ENCODE assay signal across 8 mouse cellular contexts in the genomic region with DNA sequence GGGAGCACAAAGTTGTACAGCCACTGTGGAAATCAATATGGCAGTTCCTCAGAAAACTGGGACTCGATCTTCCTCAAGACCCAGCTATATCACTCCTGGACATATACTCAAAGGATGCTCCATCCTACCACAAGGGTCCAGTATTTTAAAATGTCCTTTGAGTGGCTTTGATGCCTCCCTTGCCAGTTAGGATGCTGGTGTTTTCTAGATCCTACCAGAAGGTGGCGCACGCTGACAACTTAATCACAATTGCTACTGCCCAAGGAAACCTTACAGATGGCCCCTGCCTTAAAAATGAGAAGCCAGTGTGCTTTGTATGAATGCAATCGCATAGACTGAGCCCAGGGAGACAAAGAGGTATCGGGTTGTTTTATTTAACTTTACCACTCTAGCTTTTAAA. TPM values are rescaled to one million over a fixed set of nuclear protein-coding genes. Genes with fewer than 3 reads are reported as not detected.
DNase-seq lines count a peak whose midpoint lies in the region; TF ChIP-seq lines count a peak whose summit lies in the region.

No protein-coding gene starts in this region.

- peaks cover 0 to 6% of the 10 kb centered on the region in 2 experiments; a peak in 1 of 4 replicates for H3K4me1 ChIP-seq in ES-E14 (ENCODE audit: control insufficient read depth in 2 of 2, insufficient read depth in 2 of 2, low read length in 2 of 2, poor library complexity in 1 of 2)
- peaks cover 11% of the 10 kb centered on the region; the same call in 1 of the 2 replicates for H3K4me1 ChIP-seq in forebrain, embryonic 10.5 days

- peaks cover 9% of the 10 kb centered on the region for H3K36me3 ChIP-seq in ES-E14 (ENCODE audit: control insufficient read depth, insufficient read depth, low read length, poor library complexity, severe bottlenecking)
- peaks cover 23% of the 10 kb centered on the region for H3K36me3 ChIP-seq in forebrain, embryonic 10.5 days (replicated peaks)

- no peaks in the 10 kb centered on the region for H3K9me3 ChIP-seq in ES-E14 (ENCODE audit: control insufficient read depth, insufficient read depth, low read depth, low read length)
- no peaks in the 10 kb centered on the region for H3K9me3 ChIP-seq in forebrain, embryonic 10.5 days

- H3K27me3 ChIP-seq in forebrain, embryonic 10.5 days (ENCODE audit: poor library complexity, severe bottlenecking): no peaks in the 10 kb centered on the region

- intact Hi-C loops in heart, postnatal 14 days (cut with DNase I): loop anchor here (2.0 kb wide), 2 partner anchors 340 to 530 kb away; no protein-coding TSS in a partner anchor

- H3K4me3 ChIP-seq in ES-E14 (ENCODE audit: insufficient read depth in 1 of 2, low read depth in 1 of 2, low read length in 2 of 2, poor library complexity in 1 of 2, severe bottlenecking in 1 of 2): no peak overlapping the region
- no peak overlapping the region for H3K4me3 ChIP-seq in forebrain, embryonic 10.5 days

- in situ Hi-C loops in ES-E14 (cut with MboI; ENCODE audit: low sequenced_read_pairs in 2 of 2, unreplicated experiment in 2 of 2): loop anchor here (10.0 to 25.0 kb wide), 4 partner anchors 186 to 514 kb away; partner anchors contain the start of gene Npas2 (in 1 of the 2)

- no peak overlapping the region for H3K27ac ChIP-seq in ES-E14 (ENCODE audit: insufficient read depth, low read depth, low read length, poor library complexity, severe bottlenecking)
- no peak overlapping the region for H3K27ac ChIP-seq in forebrain, embryonic 10.5 days

- WGBS in forebrain, embryonic 10.5 days: 23% methylated on average over 5 of the region's 5 CpGs

- peak; percentile 69 for DNase-seq in ES-E14 (ENCODE audit: low read depth, low spot score)
- DNase-seq in c-Kit-negative CD71-positive TER-119-positive erythroid progenitor cells, embryonic 14.5 days (ENCODE audit: low read depth, low spot score): peak; percentile 12
- peak; percentile 77 for DNase-seq in forebrain, embryonic 10.5 days (ENCODE audit: extremely low spot score, low spot score)
- DNase-seq in heart, postnatal 14 days: peak; percentile 76 to 87
- peak; percentile 62 to 90 for DNase-seq in layer of hippocampus, adult 18-20 months (ENCODE audit: low spot score in 2 of 2)
- DNase-seq in lung, postnatal 10 days: peak; percentile 86
- peak; percentile 96 for DNase-seq in retina, embryonic 14.5 days (ENCODE audit: low spot score)
- DNase-seq in thymus, postnatal 4 days: peak; percentile 86

- no peak overlapping the region for H3K9ac ChIP-seq in ES-E14 (ENCODE audit: insufficient read depth, low read depth, low read length, poor library complexity, severe bottlenecking)

TF ChIP-seq in ES-E14, 5 proteins besides CTCF, POLR2A, EP300 and RAD21:
- no peak for TF ChIP-seq ZNF384 (IDR thresholded peaks at IDR 0.05; ENCODE audit: low read depth, low read length)
- no peak for TF ChIP-seq CHD2 (IDR thresholded peaks at IDR 0.05; ENCODE audit: low read depth, low read length)
- TF ChIP-seq ZC3H11A (IDR thresholded peaks at IDR 0.05; ENCODE audit: borderline replicate concordance, low read depth, low read length): peak; percentile 82
- no peak for TF ChIP-seq HCFC1 (IDR thresholded peaks at IDR 0.05; ENCODE audit: borderline replicate concordance, insufficient read depth, low read length)
- no peak for TF ChIP-seq MAFK (IDR thresholded peaks at IDR 0.05; ENCODE audit: insufficient read depth, low read depth, low read length)
TF ChIP-seq in ES-E14: peak in this region for 1.

RNA-seq across cellular contexts. Expression of gene Pdcl3, which starts 15.7 kb away (rescaled TPM):
- 48.8 and 80.9 TPM in 2 replicates for total RNA-seq in ES-E14 (2012; rRNA removed)
- polyA plus RNA-seq in forebrain, embryonic 10.5 days (2016; fragmentation: Nextera tagmentation; extraction: Ambion mirVana): 161 TPM in 2 replicates
- total RNA-seq in heart, postnatal 14 days (2021): 10 to 100 TPM; 60.0 to 74.5 TPM
- 10 to 100 TPM; 32.1 to 35.8 TPM for total RNA-seq in layer of hippocampus, adult 18-20 months (2021)

Comparison
In these comparisons a context has a peak if more than half of its experiments do, and no peak if none do; other contexts are left out.
1. DNase-seq: peak in every context shown above with its lines; median percentile 96 in retina, embryonic 14.5 days; 86 in lung, postnatal 10 days; 86 in thymus, postnatal 4 days; 82 in heart, postnatal 14 days; 77 in forebrain, embryonic 10.5 days; 76 in layer of hippocampus, adult 18-20 months; 69 in ES-E14; 12 in c-Kit-negative CD71-positive TER-119-positive erythroid progenitor cells, embryonic 14.5 days.